Mouse (Mus musculus): ENCODE measurements at regions not wholly inside any gene's neighbourhood (a gene's known extent, or its start where the extent isn't known, plus 50 kb on each side); places are given as distances from the start of the nearest gene placed in this dataset.

- no peak for ATAC-seq (replicated peaks; ENCODE audit: low FRiP score)
- Histone ChIP-seq H3K27ac (no peak overlapping the region), H3K36me3 (no peaks in the 10 kb centered on the region), H3K4me1 (no peaks in the 10 kb centered on the region), H3K9me3 (replicated peaks) (no peaks in the 10 kb centered on the region), H3K4me3 (replicated peaks) (no peak overlapping the region), H3K9ac (no peak overlapping the region), H3K27me3 (no peaks in the 10 kb centered on the region), H3K4me2 (no peak overlapping the region)
- 68% methylated on average over 2 of the region's 2 CpGs for WGBS
Measured at GRCm38 (mm10) chr4:56193365-56193764, 546.5 kb upstream of the Gm26657 start.

- H3K27ac ChIP-seq = no peak overlapping the region
- H3K9me3 ChIP-seq (replicated peaks) = no peaks in the 10 kb centered on the region
- no peak for ATAC-seq (replicated peaks; ENCODE audit: low FRiP score)
- H3K36me3 ChIP-seq = no peaks in the 10 kb centered on the region
- H3K4me3 ChIP-seq (replicated peaks) = no peak overlapping the region
- no peak overlapping the region for H3K9ac ChIP-seq
- H3K27me3 ChIP-seq = no peaks in the 10 kb centered on the region
- 82% methylated on average over 5 of the region's 5 CpGs for WGBS
- H3K4me2 ChIP-seq = no peak overlapping the region
- H3K4me1 ChIP-seq = no peaks in the 10 kb centered on the region
Measured at GRCm38 (mm10) chr4:56192516-56192915, 547.4 kb upstream of the Gm26657 start.

GRCm38 (mm10) chr4:56179566-56179965, 560.3 kb upstream of the Gm26657 start:
- 71% methylated on average over 5 of the region's 5 CpGs for WGBS
- Histone ChIP-seq H3K9me3 (replicated peaks) (no peaks in the 10 kb centered on the region), H3K9ac (no peak overlapping the region), H3K27me3 (no peaks in the 10 kb centered on the region), H3K4me2 (no peak overlapping the region), H3K4me3 (replicated peaks) (no peak overlapping the region), H3K4me1 (no peaks in the 10 kb centered on the region), H3K27ac (no peak overlapping the region), H3K36me3 (no peaks in the 10 kb centered on the region)
- ATAC-seq (replicated peaks; ENCODE audit: low FRiP score) = no peak

GRCm38 (mm10) chr4:56178844-56179481, 560.9 kb upstream of the Gm26657 start:
- no peak overlapping the region for H3K4me2 ChIP-seq
- no peak overlapping the region for H3K27ac ChIP-seq
- no peak for ATAC-seq (replicated peaks; ENCODE audit: low FRiP score)
- no peaks in the 10 kb centered on the region for H3K27me3 ChIP-seq
- H3K36me3 ChIP-seq = no peaks in the 10 kb centered on the region
- 72% methylated on average over 9 of the region's 9 CpGs for WGBS
- H3K4me3 ChIP-seq (replicated peaks) = no peak overlapping the region
- H3K9me3 ChIP-seq (replicated peaks) = no peaks in the 10 kb centered on the region
- no peak overlapping the region for H3K9ac ChIP-seq
- H3K4me1 ChIP-seq = no peaks in the 10 kb centered on the region

GRCm38 (mm10) chr4:56161257-56161594, 578.6 kb upstream of the Gm26657 start:
- no peaks in the 10 kb centered on the region for H3K36me3 ChIP-seq
- no peaks in the 10 kb centered on the region for H3K9me3 ChIP-seq (replicated peaks)
- 71% methylated on average over 3 of the region's 3 CpGs for WGBS
- no peaks in the 10 kb centered on the region for H3K27me3 ChIP-seq
- no peak overlapping the region for H3K4me2 ChIP-seq
- ATAC-seq (replicated peaks; ENCODE audit: low FRiP score) = no peak
- no peak overlapping the region for H3K27ac ChIP-seq
- no peak overlapping the region for H3K9ac ChIP-seq
- H3K4me3 ChIP-seq (replicated peaks) = no peak overlapping the region
- H3K4me1 ChIP-seq = no peaks in the 10 kb centered on the region

GRCm38 (mm10) chr4:56160551-56161256, 579.2 kb upstream of the Gm26657 start:
- H3K9ac ChIP-seq = no peak overlapping the region

GRCm38 (mm10) chr4:56157521-56158065, 582.3 kb upstream of the Gm26657 start:
- H3K4me2 ChIP-seq = no peak overlapping the region
- H3K27me3 ChIP-seq = no peaks in the 10 kb centered on the region
- WGBS = 91% methylated on average over 3 of the region's 3 CpGs
- H3K4me1 ChIP-seq = no peaks in the 10 kb centered on the region
- no peak for ATAC-seq (replicated peaks; ENCODE audit: low FRiP score)
- no peaks in the 10 kb centered on the region for H3K9me3 ChIP-seq (replicated peaks)
- H3K36me3 ChIP-seq = no peaks in the 10 kb centered on the region
- no peak overlapping the region for H3K27ac ChIP-seq
- no peak overlapping the region for H3K9ac ChIP-seq
- H3K4me3 ChIP-seq (replicated peaks) = no peak overlapping the region

More at GRCm38 (mm10) chr4:56160551-56161256, 579.2 kb upstream of the Gm26657 start:
- Histone ChIP-seq H3K27ac (no peak overlapping the region), H3K4me3 (replicated peaks) (no peak overlapping the region), H3K4me1 (no peaks in the 10 kb centered on the region), H3K36me3 (no peaks in the 10 kb centered on the region), H3K4me2 (no peak overlapping the region), H3K27me3 (no peaks in the 10 kb centered on the region), H3K9me3 (replicated peaks) (no peaks in the 10 kb centered on the region)
- 82% methylated on average over 13 of the region's 13 CpGs for WGBS
- no peak for ATAC-seq (replicated peaks; ENCODE audit: low FRiP score)

- no peaks in the 10 kb centered on the region for H3K4me1 ChIP-seq
- H3K9me3 ChIP-seq (replicated peaks) = no peaks in the 10 kb centered on the region
- H3K4me2 ChIP-seq = no peak overlapping the region
- WGBS = 94% methylated on average over 1 of the region's 1 CpGs
- H3K36me3 ChIP-seq = no peaks in the 10 kb centered on the region
- H3K9ac ChIP-seq = no peak overlapping the region
- no peak for ATAC-seq (replicated peaks; ENCODE audit: low FRiP score)
- no peak overlapping the region for H3K4me3 ChIP-seq (replicated peaks)
- H3K27me3 ChIP-seq = no peaks in the 10 kb centered on the region
- H3K27ac ChIP-seq = no peak overlapping the region
Measured at GRCm38 (mm10) chr4:56150716-56151115, 589.2 kb upstream of the Gm26657 start.

- no peak overlapping the region for H3K4me2 ChIP-seq
- H3K36me3 ChIP-seq = no peaks in the 10 kb centered on the region
- H3K27ac ChIP-seq = no peak overlapping the region
- H3K4me1 ChIP-seq = no peaks in the 10 kb centered on the region
- H3K9ac ChIP-seq = no peak overlapping the region
- H3K9me3 ChIP-seq (replicated peaks) = no peaks in the 10 kb centered on the region
- WGBS = 92% methylated on average over 2 of the region's 2 CpGs
- H3K4me3 ChIP-seq (replicated peaks) = no peak overlapping the region
- H3K27me3 ChIP-seq = no peaks in the 10 kb centered on the region
- ATAC-seq (replicated peaks; ENCODE audit: low FRiP score) = no peak
Measured at GRCm38 (mm10) chr4:56143827-56144226, 596.0 kb upstream of the Gm26657 start.

- Histone ChIP-seq H3K4me3 (replicated peaks) (no peak overlapping the region), H3K4me1 (no peaks in the 10 kb centered on the region), H3K27ac (no peak overlapping the region), H3K9ac (no peak overlapping the region), H3K4me2 (no peak overlapping the region), H3K27me3 (no peaks in the 10 kb centered on the region), H3K9me3 (replicated peaks) (no peaks in the 10 kb centered on the region), H3K36me3 (no peaks in the 10 kb centered on the region)
- ATAC-seq (replicated peaks; ENCODE audit: low FRiP score) = no peak
- 83% methylated on average over 3 of the region's 3 CpGs for WGBS
Measured at GRCm38 (mm10) chr4:56136837-56137236, 603.0 kb upstream of the Gm26657 start.

GRCm38 (mm10) chr4:56134350-56134749, 602.1 kb upstream of the Klf4 start:
- no peak overlapping the region for H3K27ac ChIP-seq
- no peaks in the 10 kb centered on the region for H3K9me3 ChIP-seq (replicated peaks)
- 86% methylated on average over 5 of the region's 5 CpGs for WGBS
- no peak overlapping the region for H3K4me3 ChIP-seq (replicated peaks)
- H3K27me3 ChIP-seq = no peaks in the 10 kb centered on the region
- no peaks in the 10 kb centered on the region for H3K36me3 ChIP-seq
- no peaks in the 10 kb centered on the region for H3K4me1 ChIP-seq
- no peak overlapping the region for H3K4me2 ChIP-seq
- no peak for ATAC-seq (replicated peaks; ENCODE audit: low FRiP score)
- H3K9ac ChIP-seq = no peak overlapping the region

- H3K9me3 ChIP-seq (replicated peaks) = no peaks in the 10 kb centered on the region
- no peak overlapping the region for H3K4me3 ChIP-seq (replicated peaks)
- H3K4me2 ChIP-seq = no peak overlapping the region
- H3K36me3 ChIP-seq = no peaks in the 10 kb centered on the region
- H3K9ac ChIP-seq = no peak overlapping the region
- ATAC-seq (replicated peaks; ENCODE audit: low FRiP score) = no peak
- H3K4me1 ChIP-seq = no peaks in the 10 kb centered on the region
- no peak overlapping the region for H3K27ac ChIP-seq
- H3K27me3 ChIP-seq = no peaks in the 10 kb centered on the region
- WGBS = 69% methylated on average over 8 of the region's 8 CpGs
Measured at GRCm38 (mm10) chr4:56127730-56128482, 595.6 kb upstream of the Klf4 start.

Data from kidney, embryonic 15.5 days (tissue).